Comparison of ENCODE assay signal across 38 mouse cellular contexts in the genomic region with DNA sequence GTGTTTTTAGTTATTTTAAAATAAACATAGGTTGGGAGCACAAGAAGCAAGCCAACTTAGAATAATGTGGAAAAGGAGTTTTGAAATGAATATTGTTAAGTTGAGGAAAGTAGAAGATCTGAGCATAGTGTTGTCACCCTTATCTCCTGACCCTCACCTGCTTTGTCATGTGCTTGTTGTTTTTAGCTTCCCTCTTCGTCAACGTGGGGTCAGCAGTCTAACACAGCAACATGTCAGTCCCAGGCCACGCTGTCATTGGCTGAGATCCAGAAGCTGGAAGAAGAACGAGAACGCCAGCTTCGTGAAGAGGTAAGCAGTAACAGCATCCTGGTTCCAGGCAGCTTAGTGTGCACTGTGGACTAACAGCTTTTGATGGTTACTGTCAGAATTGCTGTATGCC. TPM values are rescaled to one million over a fixed set of nuclear protein-coding genes. Genes with fewer than 3 reads are reported as not detected.
"Had no signal": no experiment of that assay in that cellular context is flagged by ENCODE, and none has a peak within 500 bp of the region (broad histone marks: within the 10 kb centered on the region; RNA-seq: fewer than 3 reads in every experiment).

No protein-coding gene starts in this region.

- H3K4me1 ChIP-seq: forebrain, embryonic 15.5 days; heart, embryonic 10.5 days; heart, embryonic 12.5 days; hindbrain, embryonic 13.5 days; hindbrain, embryonic 15.5 days; limb, embryonic 13.5 days; limb, embryonic 15.5 days; liver, embryonic 13.5 days had no signal

- H3K9me3 ChIP-seq: forebrain, embryonic 15.5 days; heart, embryonic 10.5 days; heart, embryonic 12.5 days; hindbrain, embryonic 13.5 days; hindbrain, embryonic 15.5 days; limb, embryonic 13.5 days; limb, embryonic 15.5 days; liver, embryonic 13.5 days had no signal

- H3K9ac ChIP-seq: forebrain, embryonic 15.5 days; forebrain, postnatal 0 days; heart, embryonic 12.5 days; hindbrain, embryonic 13.5 days; hindbrain, embryonic 15.5 days; limb, embryonic 13.5 days; limb, embryonic 15.5 days; liver, embryonic 13.5 days had no signal

- DNase-seq: forebrain, postnatal 0 days; gastrocnemius, adult 2 months; gastrocnemius, postnatal 14 days; gastrocnemius, postnatal 36 days; heart, adult 11 months; heart, postnatal 36 days; kidney, adult 11 months; kidney, adult 2 months; kidney, postnatal 10 days; kidney, postnatal 25 days; layer of hippocampus, adult 9-11 months; layer of hippocampus, postnatal 36 days; left cerebral cortex, postnatal 4 days; liver, embryonic 13.5 days had no signal

- H3K27ac ChIP-seq: forebrain, embryonic 15.5 days; gastrocnemius, adult 2 months; heart, embryonic 10.5 days; hindbrain, embryonic 13.5 days; hindbrain, embryonic 15.5 days; hindbrain, postnatal 0 days; limb, embryonic 13.5 days; limb, embryonic 15.5 days; liver, embryonic 13.5 days had no signal

- H3K4me3 ChIP-seq: forebrain, embryonic 15.5 days; gastrocnemius, adult 2 months; heart, embryonic 10.5 days; heart, embryonic 12.5 days; hindbrain, embryonic 13.5 days; hindbrain, embryonic 15.5 days; limb, embryonic 13.5 days; limb, embryonic 15.5 days; liver, embryonic 13.5 days had no signal

- H3K27me3 ChIP-seq: forebrain, embryonic 15.5 days; heart, embryonic 12.5 days; hindbrain, embryonic 13.5 days; hindbrain, embryonic 15.5 days; limb, embryonic 13.5 days; limb, embryonic 15.5 days; liver, embryonic 13.5 days had no signal

- H3K4me2 ChIP-seq: forebrain, embryonic 15.5 days; heart, embryonic 12.5 days; hindbrain, embryonic 13.5 days; hindbrain, embryonic 15.5 days; limb, embryonic 13.5 days; limb, embryonic 15.5 days; liver, embryonic 13.5 days had no signal

- ATAC-seq: forebrain, embryonic 15.5 days; forebrain, postnatal 0 days; hindbrain, postnatal 0 days; intestine, embryonic 16.5 days had no signal

RNA-seq across cellular contexts. Expression of gene Snorc, which starts 33.5 kb away (rescaled TPM):
- total RNA-seq: forebrain, postnatal 0 days; gastrocnemius, adult 2 months; gastrocnemius, postnatal 14 days; gastrocnemius, postnatal 36 days; heart, adult 8-10 months; heart, postnatal 10 days; heart, postnatal 36 days; hematopoietic stem cell, adult 5-6 weeks; hindbrain, postnatal 0 days; layer of hippocampus, adult 18-20 months; layer of hippocampus, adult 8-10 months; layer of hippocampus, postnatal 14 days; layer of hippocampus, postnatal 36 days; left cerebral cortex, postnatal 10 days; left cerebral cortex, postnatal 4 days had no signal
- polyA plus RNA-seq: forebrain, embryonic 15.5 days; gonadal fat pad, adult 2 months; heart, embryonic 10.5 days; heart, embryonic 12.5 days; heart, embryonic 14.5 days; heart, embryonic 16.5 days; hindbrain, embryonic 11.5 days; intestine, embryonic 14.5 days; intestine, embryonic 16.5 days; kidney, adult 2 months; kidney, embryonic 14.5 days; kidney, embryonic 16.5 days; limb, embryonic 11.5 days; liver, embryonic 13.5 days had no signal

RNA-seq across cellular contexts. Expression of gene Kcnj13, which starts 42.1 kb away (rescaled TPM):
- total RNA-seq: gastrocnemius, postnatal 14 days; heart, adult 8-10 months; heart, postnatal 10 days; heart, postnatal 36 days; hematopoietic stem cell, adult 5-6 weeks had no signal
- polyA plus RNA-seq: gonadal fat pad, adult 2 months had no signal
